ENCODE assay signal across 8 mouse cellular contexts in the genomic region with DNA sequence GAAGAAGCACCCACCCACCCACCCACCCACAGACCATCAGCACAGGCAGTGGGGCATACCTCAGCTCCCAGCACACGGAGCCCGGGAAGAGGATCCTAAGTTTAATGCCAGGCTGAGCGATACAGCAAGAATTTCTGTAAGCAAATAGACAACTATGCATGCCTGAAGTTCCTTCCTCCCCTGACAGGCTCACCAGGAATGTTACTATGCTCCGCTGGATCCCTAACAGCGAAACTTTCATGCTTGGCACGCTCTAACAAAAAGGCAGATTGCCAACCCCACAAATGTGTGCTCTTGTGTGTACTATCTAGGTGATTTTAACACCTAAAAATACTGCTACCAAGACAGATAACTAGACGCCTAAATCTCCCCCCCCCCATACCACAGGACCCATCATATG. TPM values are rescaled to one million over a fixed set of nuclear protein-coding genes. Genes with fewer than 3 reads are reported as not detected.
A peak's percentile ranks its signal among the peaks of the same experiment; 100 is the strongest.
DNase-seq lines count a peak whose midpoint lies in the region; ATAC-seq and TF ChIP-seq lines count a peak whose summit lies in the region.

No protein-coding gene starts in this region.

- no peak for TF ChIP-seq CTCF in MEL (IDR thresholded peaks at IDR 0.05 in 2 of 3, conservative IDR thresholded peaks at IDR 0.05 in 1 of 3; ENCODE audit: control insufficient read depth in 1 of 3, insufficient read depth in 1 of 3, low read depth in 2 of 3, low read length in 3 of 3, poor library complexity in 1 of 3, severe bottlenecking in 1 of 3)

- WGBS in heart, embryonic 12.5 days, result 29% methylated on average over 7 of the region's 7 CpGs
- 78% methylated on average over 7 of the region's 7 CpGs for WGBS in hindbrain, embryonic 10.5 days
- WGBS in liver, embryonic 16.5 days (ENCODE audit: insufficient replicate concordance), result 61% methylated on average over 7 of the region's 7 CpGs

- peak overlapping the region; percentile 55; the same call in 1 of the 2 replicates for H3K9ac ChIP-seq in heart, embryonic 12.5 days
- H3K9ac ChIP-seq in MEL (ENCODE audit: control insufficient read depth, low read depth, low read length, poor library complexity, severe bottlenecking), result peak overlapping the region; percentile 57
- H3K9ac ChIP-seq in liver, embryonic 16.5 days (ENCODE audit: low read depth, low read length), result peak overlapping the region; percentile 36; the same call in 1 of the 2 replicates

- no peak for TF ChIP-seq EP300 in MEL (IDR thresholded peaks at IDR 0.05; ENCODE audit: low read depth in 1 of 2, low read length in 2 of 2)

- no peak for ATAC-seq in heart, embryonic 12.5 days (ENCODE audit: insufficient number of reproducible peaks, low FRiP score)
- no peak for ATAC-seq in liver, embryonic 16.5 days (ENCODE audit: low read depth)

- H3K36me3 ChIP-seq in heart, embryonic 12.5 days, result peaks cover 31% of the 10 kb centered on the region
- peaks cover 31 to 62% of the 10 kb centered on the region in 2 experiments for H3K36me3 ChIP-seq in MEL (ENCODE audit: control insufficient read depth in 1 of 2, insufficient read depth in 2 of 2, low read length in 2 of 2)
- H3K36me3 ChIP-seq in hindbrain, embryonic 10.5 days, result peaks cover 57% of the 10 kb centered on the region
- H3K36me3 ChIP-seq in liver, embryonic 16.5 days (ENCODE audit: control insufficient read depth, insufficient read depth), result peaks cover 37% of the 10 kb centered on the region

- H3K4me3 ChIP-seq in heart, embryonic 12.5 days, result peak overlapping the region; percentile 34
- peak overlapping the region in 1 of 2 experiments; percentile 32; a peak in 3 of 4 replicates for H3K4me3 ChIP-seq in MEL (ENCODE audit: control insufficient read depth in 1 of 2, insufficient read depth in 1 of 2, low read depth in 2 of 2, low read length in 2 of 2)
- H3K4me3 ChIP-seq in hindbrain, embryonic 10.5 days, result peak overlapping the region; percentile 98
- H3K4me3 ChIP-seq in liver, embryonic 16.5 days (ENCODE audit: low read depth, low read length), result peak overlapping the region; percentile 98

- H3K4me2 ChIP-seq in heart, embryonic 12.5 days, result peak overlapping the region; percentile 88
- peak overlapping the region; percentile 72 for H3K4me2 ChIP-seq in liver, embryonic 16.5 days (ENCODE audit: low read depth, low read length)

- TF ChIP-seq POLR2A in MEL (IDR thresholded peaks at IDR 0.05; ENCODE audit: control insufficient read depth in 1 of 2, insufficient read depth in 1 of 2, low read depth in 1 of 2, low read length in 2 of 2, poor library complexity in 1 of 2), result no peak

- H3K9me3 ChIP-seq in heart, embryonic 12.5 days (replicated peaks), result no peaks in the 10 kb centered on the region
- H3K9me3 ChIP-seq in MEL (replicated peaks; ENCODE audit: insufficient read depth, low read length), result no peaks in the 10 kb centered on the region
- H3K9me3 ChIP-seq in hindbrain, embryonic 10.5 days, result no peaks in the 10 kb centered on the region
- no peaks in the 10 kb centered on the region for H3K9me3 ChIP-seq in liver, embryonic 16.5 days (replicated peaks; ENCODE audit: control insufficient read depth, low read length)

- peaks cover 28% of the 10 kb centered on the region for H3K4me1 ChIP-seq in heart, embryonic 12.5 days (replicated peaks)
- peaks cover 38 to 41% of the 10 kb centered on the region in 2 experiments for H3K4me1 ChIP-seq in MEL (ENCODE audit: control insufficient read depth in 1 of 2, insufficient read depth in 2 of 2, low read length in 2 of 2)
- peaks cover 31% of the 10 kb centered on the region for H3K4me1 ChIP-seq in hindbrain, embryonic 10.5 days (replicated peaks)
- H3K4me1 ChIP-seq in liver, embryonic 16.5 days (ENCODE audit: control insufficient read depth, low read depth, low read length), result peaks cover 36% of the 10 kb centered on the region

- H3K27ac ChIP-seq in heart, embryonic 12.5 days (ENCODE audit: poor library complexity, severe bottlenecking), result peak overlapping the region; percentile 86
- peak overlapping the region; percentile 27; the same call in 1 of the 2 replicates for H3K27ac ChIP-seq in MEL (ENCODE audit: control insufficient read depth, low read depth, low read length)
- H3K27ac ChIP-seq in hindbrain, embryonic 10.5 days, result no peak overlapping the region
- no peak overlapping the region for H3K27ac ChIP-seq in liver, embryonic 16.5 days (ENCODE audit: low read length)

- no peak for DNase-seq in heart, adult 18-20 months
- DNase-seq in MEL (ENCODE audit: low read depth, low spot score), result no peak
- DNase-seq in hindbrain, embryonic 10.5 days (ENCODE audit: low spot score), result no peak
- DNase-seq in embryo, embryonic 9.5 days (ENCODE audit: extremely low spot score), result no peak
- DNase-seq in cerebellum, adult 11-12 months, result no peak
- no peak for DNase-seq in thymus, postnatal 36 days

- H3K27me3 ChIP-seq in heart, embryonic 12.5 days (replicated peaks), result no peaks in the 10 kb centered on the region
- no peaks in the 10 kb centered on the region for H3K27me3 ChIP-seq in MEL (ENCODE audit: control insufficient read depth in 1 of 2, insufficient read depth in 2 of 2, low read length in 2 of 2)
- no peaks in the 10 kb centered on the region for H3K27me3 ChIP-seq in hindbrain, embryonic 10.5 days (ENCODE audit: insufficient read depth, poor library complexity, severe bottlenecking)
- no peaks in the 10 kb centered on the region for H3K27me3 ChIP-seq in liver, embryonic 16.5 days (ENCODE audit: control insufficient read depth, insufficient read depth, low read depth, low read length)

- peaks cover 68% of the 10 kb centered on the region for H3K79me2 ChIP-seq in MEL (ENCODE audit: control insufficient read depth, insufficient read depth, low read length, poor library complexity)

- TF ChIP-seq RAD21 in MEL (IDR thresholded peaks at IDR 0.05; ENCODE audit: low read depth, low read length), result no peak

TF ChIP-seq in MEL, 35 proteins besides CTCF, POLR2A, EP300 and RAD21:
- TF ChIP-seq CHD1 (IDR thresholded peaks at IDR 0.05; ENCODE audit: low read depth, low read length) (no peak), SMC3 (IDR thresholded peaks at IDR 0.05; ENCODE audit: low read depth, low read length) (no peak), UBTF (IDR thresholded peaks at IDR 0.05; ENCODE audit: borderline replicate concordance, insufficient read depth, low read depth, low read length) (no peak), POLR2AphosphoS2 (IDR thresholded peaks at IDR 0.05; ENCODE audit: low read length) (no peak), GATA1 (IDR thresholded peaks at IDR 0.05; ENCODE audit: low read depth, low read length) (no peak), USF2 (IDR thresholded peaks at IDR 0.05; ENCODE audit: borderline replicate concordance in 1 of 2, insufficient read depth in 1 of 2, low read depth in 1 of 2, low read length in 2 of 2) (no peak), ZC3H11A (IDR thresholded peaks at IDR 0.05; ENCODE audit: low read depth, low read length) (no peak), BHLHE40 (IDR thresholded peaks at IDR 0.05; ENCODE audit: borderline replicate concordance, low read depth, low read length) (no peak), KAT2A (conservative IDR thresholded peaks at IDR 0.05; ENCODE audit: low read depth, low read length) (no peak), ZMIZ1 (IDR thresholded peaks at IDR 0.05; ENCODE audit: low read depth, low read length) (no peak), MYC (IDR thresholded peaks at IDR 0.05; ENCODE audit: low read depth, low read length) (no peak), MEF2A (IDR thresholded peaks at IDR 0.05; ENCODE audit: extremely low read depth, insufficient replicate concordance, low read depth, low read length, poor library complexity, severe bottlenecking) (no peak), TAL1 (IDR thresholded peaks at IDR 0.05; ENCODE audit: low read length) (no peak), USF1 (IDR thresholded peaks at IDR 0.05; ENCODE audit: low read depth, low read length) (no peak), TBP (IDR thresholded peaks at IDR 0.05; ENCODE audit: low read depth, low read length) (no peak)

RNA-seq across cellular contexts. Expression of a gene that starts 13.8 kb away (rescaled TPM):
- 203 and 212 TPM in 2 replicates for polyA plus RNA-seq in heart, embryonic 12.5 days (2016; fragmentation: Nextera tagmentation; extraction: Ambion mirVana)
- 10 to 100 TPM; 34.0 to 42.4 TPM for total RNA-seq in heart, adult 18-20 months (2021)
- 211 and 225 TPM in 2 replicates for total RNA-seq in MEL (2012; rRNA removed)
- 100 to 1,000 TPM; 215 to 219 TPM for polyA plus RNA-seq in MEL (2012; ENCODE audit: insufficient read depth in 1 of 2, insufficient read length in 2 of 2, low read depth in 1 of 2, low replicate concordance in 2 of 2, missing spikeins in 1 of 2)
- 234 and 258 TPM in 2 replicates for polyA plus RNA-seq in hindbrain, embryonic 10.5 days (2016; fragmentation: Nextera tagmentation; extraction: Ambion mirVana)
- polyA plus RNA-seq in liver, embryonic 16.5 days (2015; fragmentation: Nextera tagmentation; extraction: Ambion mirVana), result 99.2 and 101 TPM in 2 replicates

RNA-seq across cellular contexts. Expression of a gene that starts 43.5 kb away (rescaled TPM):
- 782 and 785 TPM in 2 replicates for polyA plus RNA-seq in heart, embryonic 12.5 days (2016; fragmentation: Nextera tagmentation; extraction: Ambion mirVana)
- total RNA-seq in heart, adult 18-20 months (2021), result 1,000 to 10,000 TPM; 2,644 to 2,919 TPM
- 497 and 556 TPM in 2 replicates for total RNA-seq in MEL (2012; rRNA removed)
- polyA plus RNA-seq in MEL (2012; ENCODE audit: insufficient read depth in 1 of 2, insufficient read length in 2 of 2, low read depth in 1 of 2, low replicate concordance in 2 of 2, missing spikeins in 1 of 2), result 100 to 1,000 TPM; 368 to 868 TPM
- polyA plus RNA-seq in hindbrain, embryonic 10.5 days (2016; fragmentation: Nextera tagmentation; extraction: Ambion mirVana), result 384 and 413 TPM in 2 replicates
- 184 and 186 TPM in 2 replicates for polyA plus RNA-seq in liver, embryonic 16.5 days (2015; fragmentation: Nextera tagmentation; extraction: Ambion mirVana)

Comparison
In these comparisons a context has a peak if more than half of its experiments do, and no peak if none do; other contexts are left out.
1. H3K27ac ChIP-seq: peak in heart, embryonic 12.5 days (single experiment) and MEL (single experiment); none in hindbrain, embryonic 10.5 days (single experiment) and liver, embryonic 16.5 days (single experiment).
2. Peak in every context shown above with its lines, with median percentiles within 50 percentile points of each other: H3K9ac ChIP-seq.